Mouse (Mus musculus) brain, adult 2 months (tissue): ENCODE measurements at regions not wholly inside any gene's neighbourhood (a gene's known extent, or its start where the extent isn't known, plus 50 kb on each side); places are given as distances from the start of the nearest gene placed in this dataset.
A peak's percentile ranks its signal among the peaks of the same experiment; 100 is the strongest.

Source experiments
- DNase-seq: peaks from one replicate; pipeline ENCODE4 v3.0.0; 2011; ENCODE audit warnings: low read depth, low spot score

- peak; percentile 17 for DNase-seq
Observed at GRCm38 (mm10) chr10:29921658-29922057, 278.7 kb downstream of the Cenpw start.

GRCm38 (mm10) chr10:29897780-29898363, 302.5 kb downstream of the Cenpw start:
- peak; percentile 7 for DNase-seq

- peak; percentile 7 for DNase-seq
Observed at GRCm38 (mm10) chr10:29864566-29864965, 328.9 kb upstream of the Rspo3 start.

GRCm38 (mm10) chr10:29855749-29856313, 320.2 kb upstream of the Rspo3 start:
- DNase-seq: peak; percentile 4

GRCm38 (mm10) chr10:29852516-29852915, 316.8 kb upstream of the Rspo3 start:
- DNase-seq: no peak

- DNase-seq: peak; percentile 50
Observed at GRCm38 (mm10) chr10:29824939-29825658, 289.4 kb upstream of the Rspo3 start.

- peak; percentile 69 for DNase-seq
Observed at GRCm38 (mm10) chr10:29824413-29824812, 288.7 kb upstream of the Rspo3 start.

- DNase-seq: peak; percentile 73
Observed at GRCm38 (mm10) chr10:29823177-29823576, 287.5 kb upstream of the Rspo3 start.

GRCm38 (mm10) chr10:29803915-29804545, 268.4 kb upstream of the Rspo3 start:
- peak; percentile 81 for DNase-seq

GRCm38 (mm10) chr10:29802637-29803036, 267.0 kb upstream of the Rspo3 start:
- no peak for DNase-seq

GRCm38 (mm10) chr10:29794663-29795062, 259.0 kb upstream of the Rspo3 start:
- no peak for DNase-seq

- no peak for DNase-seq
Observed at GRCm38 (mm10) chr10:29786220-29786810, 250.6 kb upstream of the Rspo3 start.

GRCm38 (mm10) chr10:29736677-29737076, 201.0 kb upstream of the Rspo3 start:
- no peak for DNase-seq

GRCm38 (mm10) chr10:29725319-29725718, 189.7 kb upstream of the Rspo3 start:
- no peak for DNase-seq

- no peak for DNase-seq
Observed at GRCm38 (mm10) chr10:29710967-29711366, 175.3 kb upstream of the Rspo3 start.

GRCm38 (mm10) chr10:29708653-29709052, 173.0 kb upstream of the Rspo3 start:
- no peak for DNase-seq

- DNase-seq: no peak
Observed at GRCm38 (mm10) chr10:29693009-29693935, 157.6 kb upstream of the Rspo3 start.

GRCm38 (mm10) chr10:29689529-29689928, 153.9 kb upstream of the Rspo3 start:
- peak; percentile 3 for DNase-seq

GRCm38 (mm10) chr10:29686982-29687381, 151.3 kb upstream of the Rspo3 start:
- DNase-seq: no peak

GRCm38 (mm10) chr10:29674377-29674776, 138.7 kb upstream of the Rspo3 start:
- no peak for DNase-seq

GRCm38 (mm10) chr10:29661752-29662151, 126.1 kb upstream of the Rspo3 start:
- DNase-seq: no peak
